Mouse (Mus musculus) MEL (cell line): ENCODE measurements around the gene Ccdc57. TPM values are rescaled to one million over a fixed set of nuclear protein-coding genes. Genes with fewer than 3 reads are reported as not detected.
A peak's percentile ranks its signal among the peaks of the same experiment; 100 is the strongest.

Experiments
- DNase-seq: peaks from one replicate; pipeline ENCODE4 v3.0.0; 2011; ENCODE audit warnings: low read depth, low spot score
- H3K27ac ChIP-seq: 2 replicates; pipeline ENCODE4 v1.5.1; 2012; ENCODE audit warnings: low read depth, mild to moderate bottlenecking, control low read depth, low read length, moderate library complexity; ENCODE audit not compliant: control insufficient read depth
- H3K27me3 ChIP-seq, 2 experiments: fragments of 150-350 bp in 1 of 2; sonication (generic) in 1 of 2; 2 replicates each; pipeline ENCODE4 v1.6.1; 2012; ENCODE audit warnings: low read length in 2 of 2, mild to moderate bottlenecking in 2 of 2, improper control_type of control experiment in 1 of 2, moderate library complexity in 1 of 2; ENCODE audit not compliant: insufficient read depth in 2 of 2, control insufficient read depth in 1 of 2
- H3K36me3 ChIP-seq, 2 experiments: 2 replicates each; pipeline ENCODE4 v1.6.1; 2012 to 2014; ENCODE audit warnings: low read length in 2 of 2, improper control_type of control experiment in 1 of 2, inconsistent platforms in 1 of 2, mild to moderate bottlenecking in 1 of 2; ENCODE audit not compliant: insufficient read depth in 2 of 2, control insufficient read depth in 1 of 2
- H3K4me1 ChIP-seq, 2 experiments: fragments of 150-350 bp in 1 of 2; sonication (generic) in 1 of 2; 2 replicates each; pipeline ENCODE4 v1.6.1; 2012; ENCODE audit warnings: low read length in 2 of 2, improper control_type of control experiment in 1 of 2, mild to moderate bottlenecking in 1 of 2; ENCODE audit not compliant: insufficient read depth in 2 of 2, control insufficient read depth in 1 of 2
- H3K4me3 ChIP-seq, 2 experiments: fragments of 150-350 bp in 1 of 2; sonication (generic) in 1 of 2; 2 replicates each; pipeline ENCODE4 v1.5.1; 2012; ENCODE audit warnings: low read depth in 2 of 2, low read length in 2 of 2, mild to moderate bottlenecking in 2 of 2, moderate library complexity in 2 of 2, control low read depth in 1 of 2, improper control_type of control experiment in 1 of 2; ENCODE audit not compliant: control insufficient read depth in 1 of 2, insufficient read depth in 1 of 2
- H3K79me2 ChIP-seq: 2 replicates; pipeline ENCODE4 v1.6.1; 2012; ENCODE audit warnings: mild to moderate bottlenecking, low read length, moderate library complexity; ENCODE audit not compliant: control insufficient read depth, poor library complexity, insufficient read depth
- H3K9ac ChIP-seq: 2 replicates; pipeline ENCODE4 v1.6.1; 2012; ENCODE audit warnings: low read depth, mild to moderate bottlenecking, control low read depth, low read length, moderate library complexity; ENCODE audit not compliant: control insufficient read depth, poor library complexity, severe bottlenecking
- H3K9me3 ChIP-seq: fragments of 150-350 bp; sonication (generic); replicated peaks from 2 replicates; pipeline ENCODE4 v1.6.1; 2012; ENCODE audit warnings: mild to moderate bottlenecking, low read length, improper control_type of control experiment, moderate library complexity; ENCODE audit not compliant: insufficient read depth
- BHLHE40 ChIP-seq: IDR thresholded peaks from 2 replicates; pipeline ENCODE4 v1.6.1; 2012; ENCODE audit warnings: low read depth, mild to moderate bottlenecking, inconsistent platforms, low read length, improper control_type of control experiment, borderline replicate concordance
- CHD2 ChIP-seq: IDR thresholded peaks from 2 replicates; pipeline ENCODE4 v1.6.1; 2011; ENCODE audit warnings: low read length, improper control_type of control experiment
- ELF1 ChIP-seq: IDR thresholded peaks from 2 replicates; pipeline ENCODE4 v1.6.1; 2014; ENCODE audit warnings: low read depth, mild to moderate bottlenecking, inconsistent platforms, low read length, improper control_type of control experiment, moderate library complexity
- EP300 ChIP-seq, 2 experiments: IDR thresholded peaks; 2 replicates each; pipeline ENCODE4 v1.6.1; 2011; ENCODE audit warnings: improper control_type of control experiment in 2 of 2, low read length in 2 of 2, low read depth in 1 of 2, mild to moderate bottlenecking in 1 of 2
- HCFC1 ChIP-seq: IDR thresholded peaks from 2 replicates; pipeline ENCODE4 v1.6.1; 2012; ENCODE audit warnings: low read depth, mild to moderate bottlenecking, inconsistent platforms, low read length, improper control_type of control experiment, moderate library complexity
- JUND ChIP-seq: IDR thresholded peaks from 2 replicates; pipeline ENCODE4 v1.6.1; 2011; ENCODE audit warnings: low read depth, mild to moderate bottlenecking, improper control_type of control experiment, low read length
- MEF2A ChIP-seq: IDR thresholded peaks from 2 replicates; pipeline ENCODE4 v1.6.1; 2014; ENCODE audit warnings: low read depth, mild to moderate bottlenecking, inconsistent platforms, low read length, improper control_type of control experiment; ENCODE audit not compliant: poor library complexity, insufficient replicate concordance, severe bottlenecking; ENCODE audit errors: extremely low read depth
- MXI1 ChIP-seq: IDR thresholded peaks from 2 replicates; pipeline ENCODE4 v1.6.1; 2011; ENCODE audit warnings: mild to moderate bottlenecking, low read depth, low read length, improper control_type of control experiment
- MYC ChIP-seq: IDR thresholded peaks from 2 replicates; pipeline ENCODE4 v1.6.1; 2011; ENCODE audit warnings: low read depth, mild to moderate bottlenecking, low read length, improper control_type of control experiment, moderate library complexity
- NELFE ChIP-seq: IDR thresholded peaks from 2 replicates; pipeline ENCODE4 v1.6.1; 2011; ENCODE audit warnings: low read depth, low read length, improper control_type of control experiment
- POLR2A ChIP-seq, 2 experiments: IDR thresholded peaks; 2 replicates each; pipeline ENCODE4 v1.6.1; 2011 to 2012; ENCODE audit warnings: low read length in 2 of 2, mild to moderate bottlenecking in 2 of 2, control low read depth in 1 of 2, improper control_type of control experiment in 1 of 2, low read depth in 1 of 2, moderate library complexity in 1 of 2; ENCODE audit not compliant: control insufficient read depth in 1 of 2, insufficient read depth in 1 of 2, poor library complexity in 1 of 2
- POLR2AphosphoS2 ChIP-seq: IDR thresholded peaks from 2 replicates; pipeline ENCODE4 v1.6.1; 2011; ENCODE audit warnings: low read length, improper control_type of control experiment
- POLR2AphosphoS5 ChIP-seq: IDR thresholded peaks from 2 replicates; pipeline ENCODE4 v1.6.1; 2012; ENCODE audit warnings: low read depth, borderline replicate concordance, mild to moderate bottlenecking, inconsistent platforms, low read length, moderate library complexity, mixed read lengths
- SMC3 ChIP-seq: IDR thresholded peaks from 2 replicates; pipeline ENCODE4 v1.6.1; 2011; ENCODE audit warnings: low read depth, low read length, improper control_type of control experiment
- ZC3H11A ChIP-seq: IDR thresholded peaks from 2 replicates; pipeline ENCODE4 v1.6.1; 2012; ENCODE audit warnings: low read depth, mild to moderate bottlenecking, inconsistent platforms, low read length, improper control_type of control experiment
- ZKSCAN1 ChIP-seq: IDR thresholded peaks from 2 replicates; pipeline ENCODE4 v1.6.1; 2012; ENCODE audit warnings: low read depth, mild to moderate bottlenecking, inconsistent platforms, low read length, improper control_type of control experiment, moderate library complexity
- ZMIZ1 ChIP-seq: IDR thresholded peaks from 2 replicates; pipeline ENCODE4 v1.6.1; 2012; ENCODE audit warnings: low read depth, mild to moderate bottlenecking, inconsistent platforms, low read length, improper control_type of control experiment, moderate library complexity
- polyA plus RNA-seq, 2 experiments: library from polyadenylated mRNA; stranded (reverse) in 1 of 2; unstranded in 1 of 2; fragments of >175 nt in 1 of 2; fragments of >200 nt in 1 of 2; gene quantifications; 2 replicates each; pipeline versions ENCODE4 v1.2.1 to v1.2.4; 2012; ENCODE audit warnings: low replicate concordance in 2 of 2, low read depth in 1 of 2; ENCODE audit not compliant: insufficient read length in 2 of 2, insufficient read depth in 1 of 2, missing spikeins in 1 of 2
- total RNA-seq: library from RNA; depleted of rRNA; stranded (reverse); fragments of 300-350 nt; gene quantifications from 2 replicates; pipeline ENCODE4 v1.2.3, GENCODE M21; 2012

Ccdc57 gene
- total and polyA plus RNA-seq, 3 experiments: 5.3 to 7.4 TPM; not detected in 1

GRCm38 (mm10) chr11:120964195-120965157 is 31.8 kb upstream of the Ccdc57 start:
- Histone ChIP-seq H3K27me3 (no peaks in the 10 kb centered on the region), H3K27ac (no peak overlapping the region), H3K9ac (no peak overlapping the region), H3K36me3 (peaks cover 0 to 43% of the 10 kb centered on the region in 2 experiments; a peak in 3 of 4 replicates), H3K4me3 (no peak overlapping the region), H3K4me1 (no peaks in the 10 kb centered on the region), H3K79me2 (no peaks in the 10 kb centered on the region), H3K9me3 (no peaks in the 10 kb centered on the region)
- TF ChIP-seq MYC (no peak), ZKSCAN1 (no peak), ELF1 (no peak), BHLHE40 (no peak), JUND (no peak), MEF2A (no peak)
- DNase-seq: no peak

- no peaks in the 10 kb centered on the region for H3K27me3 ChIP-seq
- no peak overlapping the region for H3K9ac ChIP-seq
- peaks cover 0 to 10% of the 10 kb centered on the region in 2 experiments; a peak in 1 of 4 replicates for H3K4me1 ChIP-seq
- H3K27ac ChIP-seq: no peak overlapping the region
- H3K9me3 ChIP-seq: no peaks in the 10 kb centered on the region
- H3K36me3 ChIP-seq: peaks cover 11 to 36% of the 10 kb centered on the region in 2 experiments
- TF ChIP-seq NELFE (0 out of 2 replicates have a peak, but pooled peaks have one; percentile 6), BHLHE40 (no peak), MEF2A (no peak), POLR2AphosphoS5 (peak; percentile 79; the same call in 1 of the 2 replicates)
- no peaks in the 10 kb centered on the region for H3K79me2 ChIP-seq
- DNase-seq: peak; percentile 64
- no peak overlapping the region for H3K4me3 ChIP-seq
Observed at GRCm38 (mm10) chr11:120962909-120963308, 30.2 kb upstream of the Ccdc57 start.

GRCm38 (mm10) chr11:120962050-120962771 is 29.5 kb upstream of the Ccdc57 start:
- no peak overlapping the region for H3K9ac ChIP-seq
- DNase-seq: peak; percentile 71
- no peaks in the 10 kb centered on the region for H3K9me3 ChIP-seq
- H3K4me1 ChIP-seq: peaks cover 0 to 10% of the 10 kb centered on the region in 2 experiments; a peak in 1 of 4 replicates
- H3K27me3 ChIP-seq: no peaks in the 10 kb centered on the region
- H3K36me3 ChIP-seq: peaks cover 11 to 32% of the 10 kb centered on the region in 2 experiments
- H3K79me2 ChIP-seq: no peaks in the 10 kb centered on the region
- H3K27ac ChIP-seq: no peak overlapping the region
- H3K4me3 ChIP-seq: no peak overlapping the region
- peak; percentile 48; the same call in 1 of the 2 replicates for TF ChIP-seq CHD2
- TF ChIP-seq NELFE: 0 out of 2 replicates have a peak, but pooled peaks have one; percentile 12
- no peak for TF ChIP-seq ZKSCAN1
- TF ChIP-seq MXI1: no peak
- no peak for TF ChIP-seq ELF1
- TF ChIP-seq HCFC1: no peak
- TF ChIP-seq SMC3: 0 out of 2 replicates have a peak, but pooled peaks have one; percentile 1
- peak in 1 of 2 experiments; percentile 11; a peak in 1 of 4 replicates for TF ChIP-seq POLR2A (IDR thresholded peaks at IDR 0.05; ENCODE audit: control insufficient read depth in 1 of 2, insufficient read depth in 1 of 2, low read depth in 1 of 2, low read length in 2 of 2, poor library complexity in 1 of 2)
- peak; percentile 68 for TF ChIP-seq ZMIZ1
- peak; percentile 11; the same call in 1 of the 2 replicates for TF ChIP-seq ZC3H11A
- peak; percentile 96 for TF ChIP-seq POLR2AphosphoS5
- peak; percentile 93 for TF ChIP-seq POLR2AphosphoS2
- TF ChIP-seq MYC: 0 out of 2 replicates have a peak, but pooled peaks have one; percentile 29
- no peak for TF ChIP-seq EP300 (IDR thresholded peaks at IDR 0.05; ENCODE audit: low read depth in 1 of 2, low read length in 2 of 2)
- TF ChIP-seq, all 39 proteins: peak for 9
